Mouse (Mus musculus) gastrocnemius, postnatal 14 days (tissue): Measurements from ENCODE around the gene Ttc21a. TPM values are rescaled to one million over a fixed set of nuclear protein-coding genes. Genes with fewer than 3 reads are reported as not detected.

Source experiments
- DNase-seq: peaks from one replicate; pipeline ENCODE4 v3.0.0; 2021; ENCODE audit warnings: mixed read lengths
- intact Hi-C: fragments of 180-260 bp; cut with DNase I; formaldehyde crosslinking; loops from one replicate; pipeline ENCODE4 v1.15.1; 2025; ENCODE audit warnings: low total_unique reads
- total RNA-seq, 2 experiments: library from RNA; stranded (reverse); gene quantifications; 2 replicates each; pipeline ENCODE4 v1.2.3; 2021

Gene Ttc21a
- total RNA-seq, 2 experiments from 2014 or later = not detected

- no peak for DNase-seq
- intact Hi-C loops = no loop called here
Measured at GRCm38 (mm10) chr9:120013251-120013820, 75.9 kb downstream of the Ttc21a start.

- intact Hi-C loops = loop anchor here (5.0 kb wide), 1 partner anchor 53 kb away; no protein-coding TSS in a partner anchor
- no peak for DNase-seq
Measured at GRCm38 (mm10) chr9:120014828-120015227, 77.4 kb downstream of the Ttc21a start.

- no peak for DNase-seq
- intact Hi-C loops = loop anchor here (5.0 kb wide), 1 partner anchor 55 kb away; no protein-coding TSS in a partner anchor
Measured at GRCm38 (mm10) chr9:120016956-120017355, 79.5 kb downstream of the Ttc21a start.

Other genes with a start within 250 kb of the Ttc21a start
- gene Scn10a, start 218.3 kb upstream of the Ttc21a start, total RNA-seq = not detected
- gene Scn11a, start 112.2 kb upstream of the Ttc21a start, total RNA-seq = not detected
- gene Wdr48, start 42.7 kb upstream of the Ttc21a start, total RNA-seq = 10 to 100 TPM; 11.2 to 11.4 TPM
- gene Gorasp1, start within 50 bp of the Ttc21a start, total RNA-seq = 10 to 100 TPM; 16.9 to 17.7 TPM
- 1 to 10 TPM; 1.9 to 2.5 TPM for gene Csrnp1, start 47.1 kb downstream of the Ttc21a start, total RNA-seq
- 100 to 1,000 TPM in 1 of 2 experiments, 10 to 100 TPM in 1; 47.9 to 100 TPM for gene Xirp1, start 86.0 kb downstream of the Ttc21a start, total RNA-seq
- 1 to 10 TPM in 1 of 2 experiments, under 1 TPM in 1; 0.91 to 1.9 TPM for gene Cx3cr1, start 132.3 kb downstream of the Ttc21a start, total RNA-seq
- gene Ccr8, start 154.5 kb downstream of the Ttc21a start, total RNA-seq = not detected
- gene Slc25a38, start 172.8 kb downstream of the Ttc21a start, total RNA-seq = 1 to 10 TPM; 9.2 to 9.5 TPM
- gene Rpsa, start 190.1 kb downstream of the Ttc21a start, total RNA-seq = 100 to 1,000 TPM; 554 to 604 TPM
- under 1 TPM; 0.16 to 0.27 TPM for gene Mobp, start 212.1 kb downstream of the Ttc21a start, total RNA-seq